Mouse (Mus musculus) hindbrain, embryonic 15.5 days (tissue): Measurements from ENCODE around the gene 4930467E23Rik. TPM values are rescaled to one million over a fixed set of nuclear protein-coding genes. Genes with fewer than 3 reads are reported as not detected.
"Not testable (repeated sequence)": the region's sequence is repeated elsewhere in the genome, so short reads cannot be mapped to it uniquely, and the experiment has no call there.

Experiments used
- ATAC-seq: fragments of 200-750 bp; cut with Nextera tagmentation; 2 replicates; pipeline ENCODE4 v1.8.0; 2017; ENCODE audit warnings: low read depth, moderate number of reproducible peaks, moderate TSS enrichment; ENCODE audit not compliant: low FRiP score
- H3K27ac ChIP-seq: fragments of 300-500 bp; sonication (generic); replicated peaks from 2 replicates; pipeline ENCODE4 v1.5.1; 2015; ENCODE audit warnings: mild to moderate bottlenecking, inconsistent platforms
- H3K27me3 ChIP-seq: fragments of 300-500 bp; sonication (generic); 2 replicates; pipeline ENCODE4 v1.6.1; 2015; ENCODE audit warnings: control low read depth, inconsistent platforms
- H3K36me3 ChIP-seq: fragments of 300-500 bp; sonication (generic); 2 replicates; pipeline ENCODE4 v1.6.1; 2015; ENCODE audit warnings: control low read depth, inconsistent platforms
- H3K4me1 ChIP-seq: fragments of 300-500 bp; sonication (generic); replicated peaks from 2 replicates; pipeline ENCODE4 v1.6.1; 2015; ENCODE audit warnings: control low read depth, inconsistent platforms
- H3K4me2 ChIP-seq: fragments of 300-500 bp; sonication (generic); 2 replicates; pipeline ENCODE4 v1.6.1; 2015; ENCODE audit warnings: moderate library complexity, mild to moderate bottlenecking, inconsistent platforms
- H3K4me3 ChIP-seq: fragments of 300-500 bp; sonication (generic); 2 replicates; pipeline ENCODE4 v1.5.1; 2015; ENCODE audit warnings: mild to moderate bottlenecking, inconsistent platforms
- H3K9ac ChIP-seq: fragments of 300-500 bp; sonication (generic); 2 replicates; pipeline ENCODE4 v1.6.1; 2015; ENCODE audit warnings: inconsistent platforms
- H3K9me3 ChIP-seq: fragments of 300-500 bp; sonication (generic); 2 replicates; pipeline ENCODE4 v1.6.1; 2016; ENCODE audit warnings: control low read depth, inconsistent platforms
- WGBS: fragments of 180-500 bp; shearing (Covaris S2); methylation state at CpG from one replicate; pipeline ENCODE4 v1.1.7; 2015; 5-methylcytosine and 5-hydroxymethylcytosine counted together
- polyA plus RNA-seq: library from polyadenylated mRNA; unstranded; fragments of >200 nt; fragmentation: Nextera tagmentation; extraction: Ambion mirVana; gene quantifications from 2 replicates; pipeline ENCODE4 v1.2.1, GENCODE M21; 2015

Gene 4930467E23Rik
- polyA plus RNA-seq, 1 experiment from 2014 or later = not detected

DNA sequence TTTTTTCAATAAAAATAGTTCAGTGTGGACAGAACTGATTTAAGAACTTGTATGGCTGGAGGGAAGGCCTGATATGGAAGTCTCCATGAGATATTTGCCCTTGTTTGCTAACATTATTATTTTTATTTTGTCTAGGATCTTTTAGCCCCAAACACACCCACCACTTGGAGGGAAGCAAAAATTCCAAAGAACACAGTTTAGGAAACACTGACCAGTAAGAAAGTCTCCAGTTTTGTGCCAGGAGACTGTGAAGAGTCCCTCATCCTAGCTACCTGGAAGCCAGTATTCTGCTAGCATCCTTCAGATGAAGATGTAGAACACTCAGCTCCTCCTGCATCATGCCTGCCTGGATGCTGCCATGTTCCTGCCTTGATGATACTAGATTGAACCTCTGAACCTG lies 25.5 kb upstream of the 4930467E23Rik start:
- H3K27me3 ChIP-seq, ATAC-seq, H3K4me2 ChIP-seq, H3K4me1 ChIP-seq, H3K4me3 ChIP-seq, H3K9me3 ChIP-seq, H3K9ac ChIP-seq, H3K27ac ChIP-seq, H3K36me3 ChIP-seq: not testable (repeated sequence)

- H3K4me3 ChIP-seq, H3K9ac ChIP-seq, H3K4me1 ChIP-seq, H3K9me3 ChIP-seq, ATAC-seq, H3K36me3 ChIP-seq, H3K4me2 ChIP-seq, H3K27ac ChIP-seq, H3K27me3 ChIP-seq: not testable (repeated sequence)
- 53% methylated on average over 4 of the region's 4 CpGs for WGBS
These were observed 24.7 kb upstream of the 4930467E23Rik start for GRCm38 (mm10) chr8:19704441-19705215.

GRCm38 (mm10) chr8:19705216-19705600 lies 24.2 kb upstream of the 4930467E23Rik start:
- ATAC-seq, H3K9me3 ChIP-seq, H3K4me3 ChIP-seq, H3K36me3 ChIP-seq, H3K4me2 ChIP-seq, H3K9ac ChIP-seq, H3K27ac ChIP-seq, H3K27me3 ChIP-seq, H3K4me1 ChIP-seq: not testable (repeated sequence)
- 81% methylated on average over 9 of the region's 9 CpGs for WGBS

DNA sequence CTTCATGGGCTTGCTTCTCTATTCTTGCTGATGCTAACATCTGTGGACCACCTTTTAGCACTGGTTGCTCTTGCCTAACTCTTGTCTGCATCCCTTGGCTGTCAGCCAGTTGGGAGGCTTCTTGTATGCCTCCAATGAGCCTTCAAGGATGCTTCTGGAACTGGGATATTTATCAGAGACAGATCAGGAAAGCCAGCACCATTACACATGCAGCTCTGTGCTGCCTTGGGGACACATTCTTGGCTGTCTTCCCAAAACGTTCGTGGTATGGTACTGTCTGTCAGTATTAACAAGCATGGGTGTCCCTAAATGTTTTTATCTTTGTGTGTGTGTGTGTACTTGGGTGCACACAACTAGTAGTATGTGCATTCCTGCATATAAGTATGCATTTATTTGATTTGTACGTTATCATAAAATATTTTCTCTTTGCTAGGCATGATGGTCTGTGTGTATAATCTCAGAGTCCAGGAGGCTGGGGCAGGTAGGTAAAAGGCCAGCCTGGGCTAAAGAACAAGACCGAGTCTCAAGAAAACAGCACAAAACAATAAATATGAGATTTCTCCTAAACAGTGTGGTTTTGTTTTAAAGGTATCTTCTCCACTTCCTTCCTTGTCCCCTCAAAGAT lies 23.2 kb upstream of the 4930467E23Rik start:
- 82% methylated on average over 4 of the region's 4 CpGs for WGBS
- H3K27ac ChIP-seq = not testable (repeated sequence)

DNA sequence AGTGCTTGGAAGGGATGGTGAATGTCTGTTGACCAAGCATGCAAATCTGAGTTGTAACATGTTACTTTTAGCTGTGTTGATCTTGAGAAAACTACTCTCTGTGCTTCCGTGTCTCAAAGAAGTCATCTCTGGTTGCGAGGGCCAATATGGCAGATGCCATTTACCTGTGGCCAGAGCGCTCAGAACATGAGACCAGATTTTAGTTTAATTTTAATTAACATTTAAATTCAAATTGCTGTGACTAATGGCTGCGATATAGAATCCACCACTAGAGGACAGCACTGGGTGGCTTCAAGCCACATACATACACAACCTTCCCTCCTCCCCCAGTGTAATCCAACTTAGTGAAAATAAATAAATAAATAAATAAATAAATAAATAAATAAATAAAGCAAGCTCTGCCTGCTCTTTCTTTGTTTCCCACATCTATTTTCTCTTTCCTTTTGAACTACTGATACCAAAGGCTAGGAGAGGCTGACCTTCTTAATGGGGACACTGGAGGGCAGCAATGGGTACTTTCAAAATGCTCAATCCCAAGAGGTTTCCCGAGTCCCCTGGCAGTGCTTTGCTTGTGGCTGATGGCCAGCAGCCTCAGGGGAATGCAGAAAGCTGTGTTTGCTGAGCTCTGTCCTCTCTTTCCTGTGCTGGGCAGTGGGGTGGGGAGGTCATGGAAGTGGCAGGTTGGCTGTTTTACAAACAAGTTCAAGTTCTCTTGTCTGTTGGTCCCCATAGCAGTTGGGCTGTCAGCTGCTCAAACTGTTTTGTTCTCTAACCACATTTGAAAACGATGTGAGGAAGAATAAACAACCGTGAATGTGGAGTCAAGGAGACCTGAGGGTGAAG lies 22.2 kb upstream of the 4930467E23Rik start:
- H3K4me3 ChIP-seq, H3K27ac ChIP-seq, H3K36me3 ChIP-seq, H3K4me2 ChIP-seq, H3K9ac ChIP-seq, H3K4me1 ChIP-seq, H3K9me3 ChIP-seq, H3K27me3 ChIP-seq: not testable (repeated sequence)
- 70% methylated on average over 7 of the region's 7 CpGs for WGBS
- peak; percentile 39; the same call in 1 of the 2 replicates for ATAC-seq

More for the DNA sequence above, 23.2 kb upstream of the 4930467E23Rik start:
- not testable (repeated sequence) for H3K4me3 ChIP-seq, H3K4me1 ChIP-seq, H3K4me2 ChIP-seq, H3K9ac ChIP-seq, ATAC-seq, H3K9me3 ChIP-seq, H3K27me3 ChIP-seq, H3K36me3 ChIP-seq

GRCm38 (mm10) chr8:19707761-19708443 lies 21.5 kb upstream of the 4930467E23Rik start:
- H3K4me1 ChIP-seq, H3K9ac ChIP-seq, H3K27ac ChIP-seq, H3K9me3 ChIP-seq, H3K36me3 ChIP-seq, H3K27me3 ChIP-seq, H3K4me2 ChIP-seq, H3K4me3 ChIP-seq: not testable (repeated sequence)
- 86% methylated on average over 13 of the region's 15 CpGs for WGBS
- ATAC-seq = peak; percentile 71

- not testable (repeated sequence) for ATAC-seq, H3K27me3 ChIP-seq, H3K36me3 ChIP-seq, H3K4me1 ChIP-seq, H3K4me3 ChIP-seq, H3K9ac ChIP-seq, H3K4me2 ChIP-seq, H3K9me3 ChIP-seq, H3K27ac ChIP-seq
These were observed 20.4 kb upstream of the 4930467E23Rik start for GRCm38 (mm10) chr8:19708976-19709375.

DNA sequence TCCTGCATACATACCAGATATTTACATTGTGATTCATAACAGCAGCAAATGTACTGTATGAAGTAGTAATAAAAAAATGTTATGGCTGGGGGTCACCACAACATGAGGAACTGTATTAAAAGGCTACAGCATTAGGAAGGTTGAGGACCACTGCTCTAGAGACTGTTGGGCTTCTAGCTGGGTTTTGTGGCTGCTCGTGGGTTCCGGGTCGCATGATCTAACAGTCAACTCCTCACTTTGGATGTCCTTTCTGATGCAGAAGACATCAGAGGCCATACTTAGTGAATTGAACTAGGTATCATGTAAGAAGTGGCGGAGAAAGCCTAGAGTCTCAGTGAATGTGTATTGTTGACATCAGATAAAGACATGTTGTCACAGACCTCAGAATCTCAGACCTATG lies 19.9 kb upstream of the 4930467E23Rik start:
- H3K4me2 ChIP-seq, H3K27ac ChIP-seq, ATAC-seq, H3K4me3 ChIP-seq, H3K27me3 ChIP-seq, H3K9ac ChIP-seq, H3K9me3 ChIP-seq, H3K36me3 ChIP-seq, H3K4me1 ChIP-seq: not testable (repeated sequence)
- WGBS = 91% methylated on average over 4 of the region's 4 CpGs

- WGBS = 84% methylated on average over 6 of the region's 9 CpGs
- not testable (repeated sequence) for H3K9ac ChIP-seq, H3K4me2 ChIP-seq, H3K4me1 ChIP-seq, H3K27ac ChIP-seq, H3K36me3 ChIP-seq, H3K4me3 ChIP-seq, H3K27me3 ChIP-seq, H3K9me3 ChIP-seq, ATAC-seq
These were observed 18.1 kb upstream of the 4930467E23Rik start for GRCm38 (mm10) chr8:19711171-19711860.

DNA sequence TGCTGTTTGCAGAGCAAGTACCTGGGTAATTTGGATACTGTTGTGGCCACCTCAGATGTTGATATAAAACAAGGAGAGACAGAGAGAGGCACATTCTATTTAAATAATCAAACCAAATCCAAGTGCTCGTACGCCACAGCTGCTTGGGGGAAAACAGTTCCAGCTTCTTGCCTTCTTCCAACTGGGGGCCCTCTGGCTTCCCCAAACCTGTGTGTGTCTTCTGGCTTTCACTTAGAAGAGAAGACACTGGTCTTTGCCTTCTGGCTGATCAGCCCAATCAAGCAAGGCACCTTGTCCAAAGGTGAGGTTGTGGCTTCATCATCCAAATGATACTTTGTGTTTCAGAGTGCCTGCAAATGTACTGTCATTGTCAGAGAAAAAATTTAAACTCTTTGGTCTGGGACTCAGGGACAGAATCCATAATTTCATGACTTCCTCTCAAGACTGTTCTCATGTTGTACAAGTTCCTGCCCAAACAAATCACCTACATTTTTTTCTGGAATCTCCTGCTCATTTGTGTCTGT lies 17.1 kb upstream of the 4930467E23Rik start:
- not testable (repeated sequence) for H3K36me3 ChIP-seq, H3K4me1 ChIP-seq, H3K9ac ChIP-seq, H3K27me3 ChIP-seq, H3K27ac ChIP-seq, H3K4me3 ChIP-seq, H3K9me3 ChIP-seq, H3K4me2 ChIP-seq, ATAC-seq
- 93% methylated on average over 2 of the region's 2 CpGs for WGBS

DNA sequence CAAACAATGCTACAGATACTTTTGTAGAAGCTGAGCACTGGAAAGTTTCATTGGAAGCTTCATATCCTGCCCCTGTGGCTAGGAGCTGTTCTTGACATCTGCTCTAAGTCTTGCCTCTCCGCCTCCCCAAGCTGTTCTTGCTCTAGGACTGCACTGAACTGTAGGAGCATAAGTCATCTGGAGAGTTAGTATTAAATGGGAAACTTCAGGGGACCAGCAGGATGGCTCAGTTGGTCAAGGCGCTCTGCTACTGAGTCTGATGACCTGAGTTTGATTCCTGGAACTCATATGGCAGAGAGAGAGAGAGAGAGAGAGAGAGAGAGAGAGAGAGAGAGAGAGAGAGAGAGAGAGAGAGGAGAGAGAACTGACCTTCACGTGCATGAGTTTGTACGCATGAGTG lies 16.6 kb upstream of the 4930467E23Rik start:
- H3K27ac ChIP-seq, H3K9ac ChIP-seq, H3K4me2 ChIP-seq, H3K36me3 ChIP-seq, H3K9me3 ChIP-seq, ATAC-seq, H3K4me1 ChIP-seq, H3K4me3 ChIP-seq, H3K27me3 ChIP-seq: not testable (repeated sequence)
- 72% methylated on average over 4 of the region's 4 CpGs for WGBS
